Mouse (Mus musculus) CH12.LX (cell line): ENCODE data around the gene Arg1. TPM values are rescaled to one million over a fixed set of nuclear protein-coding genes. Genes with fewer than 3 reads are reported as not detected.

ENCODE experiments used
- DNase-seq: peaks from one replicate; pipeline ENCODE4 v3.0.0-alpha.2; 2013; ENCODE audit errors: extremely low read depth
- H3K27ac ChIP-seq: 2 replicates; pipeline ENCODE4 v1.5.1; 2012; ENCODE audit warnings: low read depth, mild to moderate bottlenecking, control low read depth, moderate library complexity; ENCODE audit not compliant: insufficient read depth
- H3K27me3 ChIP-seq: replicated peaks from 2 replicates; pipeline ENCODE3; 2012; ENCODE audit warnings: inconsistent platforms
- H3K36me3 ChIP-seq, 2 experiments: replicated peaks in 1 of 2; 2 replicates each; pipeline versions ENCODE3 to v1.6.1; 2012; ENCODE audit warnings: inconsistent platforms in 1 of 2, low read length in 1 of 2, mild to moderate bottlenecking in 1 of 2, mixed read lengths in 1 of 2, moderate library complexity in 1 of 2; ENCODE audit not compliant: control insufficient read depth in 1 of 2, insufficient read depth in 1 of 2
- H3K4me1 ChIP-seq, 2 experiments: 2 replicates each; pipeline ENCODE4 v1.6.1; 2012; ENCODE audit warnings: inconsistent platforms in 1 of 2, moderate library complexity in 1 of 2; ENCODE audit not compliant: insufficient read depth in 2 of 2, control insufficient read depth in 1 of 2
- H3K4me2 ChIP-seq: 2 replicates; pipeline ENCODE4 v1.6.1; 2012; ENCODE audit warnings: low read depth, mild to moderate bottlenecking, control low read depth; ENCODE audit not compliant: poor library complexity, insufficient read depth, severe bottlenecking
- H3K4me3 ChIP-seq, 3 experiments: fragments of 150-350 bp in 1 of 3; sonication (generic) in 1 of 3; replicated peaks in 1 of 3; 2 replicates each; pipeline versions ENCODE3 to v1.5.1; 2011 to 2012; ENCODE audit warnings: low read depth in 2 of 3, low read length in 2 of 3, mild to moderate bottlenecking in 2 of 3, moderate library complexity in 2 of 3, control low read depth in 1 of 3, improper control_type of control experiment in 1 of 3, inconsistent platforms in 1 of 3, mixed read lengths in 1 of 3; ENCODE audit not compliant: poor library complexity in 1 of 3
- H3K79me2 ChIP-seq: replicated peaks from 2 replicates; pipeline ENCODE4 v1.6.1; 2012; ENCODE audit warnings: mild to moderate bottlenecking, moderate library complexity; ENCODE audit not compliant: control insufficient read depth, poor library complexity, insufficient read depth, severe bottlenecking; ENCODE audit errors: extremely low read depth
- H3K9ac ChIP-seq: 2 replicates; pipeline ENCODE4 v1.6.1; 2012; ENCODE audit warnings: low read depth, mild to moderate bottlenecking, control low read depth, moderate library complexity; ENCODE audit not compliant: insufficient read depth
- H3K9me3 ChIP-seq: replicated peaks from 2 replicates; pipeline ENCODE3; 2012; ENCODE audit warnings: low read length, inconsistent platforms, mixed read lengths
- CHD1 ChIP-seq: IDR thresholded peaks from 2 replicates; pipeline ENCODE4 v1.6.1; 2012; ENCODE audit warnings: low read depth, low read length, improper control_type of control experiment, inconsistent platforms
- CHD2 ChIP-seq: IDR thresholded peaks from 2 replicates; pipeline ENCODE4 v1.6.1; 2011; ENCODE audit warnings: low read length, improper control_type of control experiment
- CTCF ChIP-seq, 2 experiments: IDR thresholded peaks in 1 of 2; conservative IDR thresholded peaks in 1 of 2; 2 replicates each; pipeline ENCODE4 v1.5.1; 2011 to 2012; ENCODE audit warnings: low read depth in 2 of 2, low read length in 2 of 2, improper control_type of control experiment in 1 of 2, inconsistent platforms in 1 of 2, mild to moderate bottlenecking in 1 of 2, moderate library complexity in 1 of 2
- E2F4 ChIP-seq: IDR thresholded peaks from 2 replicates; pipeline ENCODE4 v1.6.1; 2011; ENCODE audit warnings: low read depth, low read length, improper control_type of control experiment; ENCODE audit not compliant: insufficient replicate concordance
- ELF1 ChIP-seq: IDR thresholded peaks from 2 replicates; pipeline ENCODE4 v1.6.1; 2014; ENCODE audit warnings: low read depth, mild to moderate bottlenecking, inconsistent platforms, low read length, improper control_type of control experiment
- ETS1 ChIP-seq: conservative IDR thresholded peaks from 2 replicates; pipeline ENCODE4 v1.6.1; 2012; ENCODE audit warnings: low read depth, mild to moderate bottlenecking, inconsistent platforms, low read length, improper control_type of control experiment, moderate library complexity
- GABPA ChIP-seq: IDR thresholded peaks from 2 replicates; pipeline ENCODE4 v1.6.1; 2012; ENCODE audit warnings: low read depth, low read length, improper control_type of control experiment, inconsistent platforms; ENCODE audit not compliant: insufficient replicate concordance
- HCFC1 ChIP-seq: IDR thresholded peaks from 2 replicates; pipeline ENCODE4 v1.6.1; 2012; ENCODE audit warnings: low read depth, mild to moderate bottlenecking, inconsistent platforms, low read length, improper control_type of control experiment
- IRF4 ChIP-seq: IDR thresholded peaks from 2 replicates; pipeline ENCODE4 v1.6.1; 2014; ENCODE audit warnings: low read depth, mild to moderate bottlenecking, inconsistent platforms, low read length, improper control_type of control experiment
- JUND ChIP-seq: conservative IDR thresholded peaks from 2 replicates; pipeline ENCODE4 v1.6.1; 2011; ENCODE audit warnings: low read depth, low read length, improper control_type of control experiment
- KAT2A ChIP-seq: IDR thresholded peaks from 2 replicates; pipeline ENCODE4 v1.6.1; 2012; ENCODE audit warnings: low read length, improper control_type of control experiment, inconsistent platforms; ENCODE audit not compliant: insufficient replicate concordance
- MEF2A ChIP-seq: IDR thresholded peaks from 2 replicates; pipeline ENCODE4 v1.6.1; 2014; ENCODE audit warnings: low read depth, mild to moderate bottlenecking, inconsistent platforms, low read length, improper control_type of control experiment, borderline replicate concordance
- MXI1 ChIP-seq: IDR thresholded peaks from 2 replicates; pipeline ENCODE4 v1.6.1; 2011; ENCODE audit warnings: mild to moderate bottlenecking, low read depth, low read length, improper control_type of control experiment
- MYC ChIP-seq: IDR thresholded peaks from 2 replicates; pipeline ENCODE4 v1.6.1; 2011; ENCODE audit warnings: low read depth, mild to moderate bottlenecking, improper control_type of control experiment, low read length
- NRF1 ChIP-seq: IDR thresholded peaks from 2 replicates; pipeline ENCODE4 v1.6.1; 2014; ENCODE audit warnings: low read depth, mild to moderate bottlenecking, inconsistent platforms, low read length, improper control_type of control experiment, moderate library complexity
- POLR2A ChIP-seq: IDR thresholded peaks from 2 replicates; pipeline ENCODE4 v1.6.1; 2011; ENCODE audit warnings: low read depth, mild to moderate bottlenecking, improper control_type of control experiment, low read length
- RAD21 ChIP-seq: IDR thresholded peaks from 2 replicates; pipeline ENCODE4 v1.6.1; 2011; ENCODE audit warnings: low read depth, mild to moderate bottlenecking, low read length, improper control_type of control experiment, moderate library complexity
- SIN3A ChIP-seq: IDR thresholded peaks from 2 replicates; pipeline ENCODE4 v1.6.1; 2012; ENCODE audit warnings: low read length, improper control_type of control experiment, inconsistent platforms
- SMC3 ChIP-seq: IDR thresholded peaks from 2 replicates; pipeline ENCODE4 v1.6.1; 2011; ENCODE audit warnings: low read depth, low read length, improper control_type of control experiment
- TBP ChIP-seq: conservative IDR thresholded peaks from 2 replicates; pipeline ENCODE4 v1.6.1; 2011; ENCODE audit warnings: low read depth, low read length, improper control_type of control experiment
- TCF12 ChIP-seq: IDR thresholded peaks from 2 replicates; pipeline ENCODE4 v1.6.1; 2014; ENCODE audit warnings: low read depth, mild to moderate bottlenecking, inconsistent platforms, low read length, improper control_type of control experiment
- UBTF ChIP-seq: IDR thresholded peaks from 2 replicates; pipeline ENCODE4 v1.6.1; 2012; ENCODE audit warnings: low read depth, mild to moderate bottlenecking, inconsistent platforms, low read length, improper control_type of control experiment, moderate library complexity
- USF1 ChIP-seq: IDR thresholded peaks from 2 replicates; pipeline ENCODE4 v1.6.1; 2014; ENCODE audit warnings: low read depth, mild to moderate bottlenecking, inconsistent platforms, low read length, improper control_type of control experiment
- ZC3H11A ChIP-seq: IDR thresholded peaks from 2 replicates; pipeline ENCODE4 v1.6.1; 2012; ENCODE audit warnings: low read depth, mild to moderate bottlenecking, inconsistent platforms, low read length, improper control_type of control experiment
- ZKSCAN1 ChIP-seq: IDR thresholded peaks from 2 replicates; pipeline ENCODE4 v1.6.1; 2012; ENCODE audit warnings: low read depth, inconsistent platforms, low read length, improper control_type of control experiment, borderline replicate concordance
- ZMIZ1 ChIP-seq: IDR thresholded peaks from 2 replicates; pipeline ENCODE4 v1.6.1; 2012; ENCODE audit warnings: low read depth, mild to moderate bottlenecking, inconsistent platforms, low read length, improper control_type of control experiment
- dilution Hi-C: fragments of 300-500 bp; cut with MboI; formaldehyde crosslinking; loops from 2 replicates; pipeline ENCODE4 v1.14.3; 2020; ENCODE audit warnings: low sequenced_read_pairs; ENCODE audit not compliant: extremely low pct_unique_long_range_greater_than_20kb, extremely low pct_ligation_motif_present
- in situ Hi-C: fragments of 300-500 bp; cut with MboI; formaldehyde crosslinking; loops from 3 replicates; pipeline ENCODE4 v1.14.3; 2019; ENCODE audit warnings: low sequenced_read_pairs, low pct_ligation_motif_present, low pct_unique_long_range_greater_than_20kb, mixed read lengths
- polyA plus RNA-seq: library from polyadenylated mRNA; unstranded; fragments of >175 nt; gene quantifications from 2 replicates; pipeline ENCODE4 v1.2.1, GENCODE M21; 2012; ENCODE audit warnings: low read depth; ENCODE audit not compliant: insufficient read length
- total RNA-seq, 2 experiments: library from RNA; depleted of rRNA; stranded (reverse); fragments of 300-350 nt in 1 of 2; fragments of >200 nt in 1 of 2; gene quantifications; 2 replicates each; pipeline ENCODE4 v1.2.3; 2012 to 2014

The Arg1 gene
- total and polyA plus RNA-seq, 3 experiments = 0.20 to 0.55 (median 0.20) TPM

- DNase-seq = peak; percentile 95
- Histone ChIP-seq H3K27ac (no peak within 1 kb of the TSS), H3K9me3 (no peaks in the 10 kb centered on the region), H3K4me2 (peak within 1 kb of the TSS; percentile 71), H3K27me3 (no peaks in the 10 kb centered on the region), H3K4me3 (peak within 1 kb of the TSS; percentile 81 to 94 (median 91)), H3K9ac (peak within 1 kb of the TSS; percentile 57), H3K79me2 (peaks cover 14% of the 10 kb centered on the region; the same call in 1 of the 2 replicates), H3K36me3 (peaks cover 20 to 30% of the 10 kb centered on the region in 2 experiments), H3K4me1 (peaks cover 0 to 8% of the 10 kb centered on the region in 2 experiments; a peak in 2 of 4 replicates)
- TF ChIP-seq SIN3A (peak; percentile 87), HCFC1 (peak; percentile 94), USF1 (no peak), CHD2 (no peak), MYC (peak; percentile 11; the same call in 1 of the 2 replicates), ZC3H11A (0 out of 2 replicates have a peak, but pooled peaks have one; percentile 17), ZMIZ1 (no peak; the same call in 1 of the 2 replicates), JUND (no peak), TBP (0 out of 2 replicates have a peak, but pooled peaks have one; percentile 41), MEF2A (peak; percentile 88; the same call in 1 of the 2 replicates), SMC3 (peak; percentile 87), RAD21 (peak; percentile 88), GABPA (no peak; the same call in 1 of the 2 replicates), CTCF (conservative IDR thresholded peaks at IDR 0.05 in 1 of 2, IDR thresholded peaks at IDR 0.05 in 1 of 2; ENCODE audit: low read depth in 2 of 2, low read length in 2 of 2) (peak; percentile 58 to 91), POLR2A (peak; percentile 78), KAT2A (peak; percentile 70; the same call in 1 of the 2 replicates), UBTF (no peak), MXI1 (peak; percentile 69), ETS1 (no peak; the same call in 1 of the 2 replicates), IRF4 (peak; percentile 59; the same call in 1 of the 2 replicates), TCF12 (peak; percentile 87), NRF1 (peak; percentile 52; the same call in 1 of the 2 replicates), E2F4 (no peak), CHD1 (no peak), ELF1 (peak; percentile 73), ZKSCAN1 (no peak)
- in situ Hi-C loops = loop anchor here (10.0 kb wide), 1 partner anchor 345 kb away; no protein-coding TSS in a partner anchor
- dilution Hi-C loops = no loop called here
Measured at GRCm38 (mm10) chr10:24869760-24870290, 57.5 kb downstream of the Arg1 start, which contains the start of gene Med23. TSS of gene Med23 (plus strand) at chr10:24869986.

Other genes with a start within 250 kb of the Arg1 start
- gene Enpp1, start 215.3 kb downstream of the Arg1 start, total RNA-seq (2012; rRNA removed) = 2.8 and 3.1 TPM in 2 replicates
- 0.34 and 0.58 TPM in 2 replicates for gene Enpp1, start 215.3 kb downstream of the Arg1 start, total RNA-seq (2014; rRNA removed)
- 0.79 and 0.87 TPM in 2 replicates for gene Enpp1, start 215.3 kb downstream of the Arg1 start, polyA plus RNA-seq
- 0.04 TPM in 1 of 2 replicates, not detected in the other for gene Enpp3, start 84.7 kb downstream of the Arg1 start, total RNA-seq (2012; rRNA removed)
- gene Enpp3, start 84.7 kb downstream of the Arg1 start, total RNA-seq (2014; rRNA removed) = 0.08 and 0.15 TPM in 2 replicates
- 0.24 and 0.48 TPM in 2 replicates for gene Enpp3, start 84.7 kb downstream of the Arg1 start, polyA plus RNA-seq
- gene Med23, start 57.5 kb downstream of the Arg1 start, total RNA-seq (2012; rRNA removed) = 43.5 and 43.6 TPM in 2 replicates
- 45.6 and 46.7 TPM in 2 replicates for gene Med23, start 57.5 kb downstream of the Arg1 start, total RNA-seq (2014; rRNA removed)
- gene Med23, start 57.5 kb downstream of the Arg1 start, polyA plus RNA-seq = 37.1 and 45.7 TPM in 2 replicates